Mouse (Mus musculus): ENCODE data around the gene Kif21b.

Gene Kif21b

GRCm38 (mm10) chr1:136225846-136226245 lies 94.7 kb downstream of the Kif21b start:
- in situ Hi-C loops (cut with MboI, MseI): no loop called here

DNA sequence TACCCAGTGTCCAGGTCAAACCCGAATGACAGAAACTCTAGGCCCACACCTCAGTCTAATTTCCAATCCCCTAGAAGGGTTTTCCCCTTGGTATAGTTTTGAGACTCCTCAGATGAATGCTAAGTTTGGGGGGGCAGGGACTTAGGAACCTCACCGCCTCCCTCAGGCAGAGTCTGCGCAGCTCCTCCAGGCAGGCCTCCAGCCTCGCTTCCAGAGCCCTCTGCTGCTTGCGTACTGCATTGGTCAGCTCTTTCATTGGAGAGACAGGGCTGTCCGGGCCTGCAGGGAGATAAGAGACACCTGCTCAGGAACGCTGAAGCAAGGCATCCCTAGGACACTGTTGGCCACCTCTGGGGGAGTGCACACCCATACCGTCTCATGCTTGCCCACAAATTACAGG lies 95.4 kb downstream of the Kif21b start:
- in situ Hi-C loops (cut with MboI, MseI): no loop called here

All from T-helper 2 cell (primary cell).